Mouse (Mus musculus): ENCODE data around the gene Sgpp1.

Sgpp1 gene

DNA sequence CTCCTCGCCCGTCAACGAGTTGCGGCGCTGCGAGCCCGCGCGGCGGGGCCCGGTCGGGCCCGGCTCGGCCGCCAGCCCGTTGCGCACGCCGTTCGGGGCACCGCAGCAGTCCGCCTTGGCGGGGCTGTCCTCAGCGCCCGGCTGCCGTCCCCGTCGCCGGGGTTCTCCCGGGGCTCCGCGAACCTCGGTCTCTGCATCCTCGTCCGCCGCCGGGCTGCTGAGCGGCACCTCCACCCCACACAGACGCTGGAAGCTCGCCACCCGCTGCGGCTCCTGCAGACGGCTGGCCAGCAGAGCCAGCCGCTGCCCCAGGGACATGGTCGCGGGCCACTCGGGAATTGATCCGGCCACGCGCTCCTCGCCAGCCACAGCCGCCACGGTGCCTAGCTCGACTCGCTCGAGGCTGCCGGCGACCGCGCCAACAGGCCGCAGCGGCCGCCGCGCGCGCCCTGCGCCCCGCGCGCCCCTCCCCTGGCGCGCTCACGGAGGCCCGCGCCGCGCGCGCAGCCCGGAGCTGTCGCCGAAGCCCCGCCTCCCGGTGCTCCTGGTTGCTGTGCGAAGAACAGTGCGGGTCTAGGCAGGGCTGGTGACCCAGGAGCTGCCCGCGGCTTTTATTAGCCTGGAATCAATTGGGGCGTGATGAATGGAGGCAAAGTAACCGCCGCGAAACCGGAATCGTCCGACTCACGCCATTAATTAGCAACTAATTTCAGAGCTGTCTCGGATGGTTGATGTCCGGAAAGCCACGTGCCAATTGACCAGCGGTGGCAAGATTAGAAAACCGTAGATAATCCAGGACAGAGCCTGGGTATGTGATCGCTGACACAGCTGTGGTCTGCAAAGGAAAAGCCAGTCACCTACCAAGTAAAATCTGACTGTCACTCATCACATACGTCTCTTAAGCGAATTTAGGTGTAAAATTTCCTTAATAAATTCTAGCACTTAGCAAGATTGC, at the start of gene Sgpp1:
Gene Sgpp1 (minus strand): TSS at position 484 of the 955 bp plus-strand sequence.
- peak; percentile 27 for DNase-seq (ENCODE audit: low read depth)

DNA sequence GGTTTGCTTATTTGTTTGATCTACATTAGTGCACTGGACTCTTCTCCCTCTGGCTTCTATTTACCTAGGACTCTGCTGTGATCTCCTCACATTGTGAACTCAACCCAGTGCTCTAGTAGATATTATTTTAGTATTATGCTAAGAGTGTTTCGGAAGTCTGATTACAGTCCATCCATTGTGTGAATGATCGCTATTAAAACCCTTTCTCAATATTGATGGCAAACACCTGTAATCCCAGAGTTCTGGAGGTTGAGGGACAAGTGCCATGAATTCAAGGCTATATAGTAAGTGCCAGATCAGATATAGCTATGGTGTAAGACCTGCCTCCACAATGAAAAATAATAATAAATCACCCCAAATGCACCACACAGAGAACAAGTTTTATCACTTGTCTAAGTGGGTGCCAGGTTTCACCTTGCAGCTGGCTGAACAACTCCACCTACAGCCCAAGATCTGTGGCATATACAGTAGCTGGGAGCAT, 48.8 kb upstream of the Sgpp1 start:
- DNase-seq (ENCODE audit: low read depth), result no peak

DNA sequence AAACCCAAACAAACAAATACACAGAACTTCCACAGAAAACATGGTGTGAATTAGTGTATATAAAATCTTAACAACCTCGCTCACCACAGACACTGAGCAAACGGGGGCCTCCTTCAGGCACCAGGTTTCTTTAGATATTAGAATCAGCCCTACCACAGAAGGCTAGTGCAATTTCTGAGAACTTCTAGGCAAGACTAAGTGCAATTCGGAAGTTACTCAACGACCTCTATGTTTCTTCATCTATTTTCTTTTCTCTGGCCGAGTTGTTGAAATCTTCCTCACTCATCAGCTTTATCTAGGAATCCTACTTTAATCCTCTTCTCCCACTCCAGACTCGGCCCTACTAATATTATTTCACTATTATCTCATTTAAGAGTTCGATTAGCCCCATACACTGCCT, 46.5 kb upstream of the Sgpp1 start:
- no peak for DNase-seq (ENCODE audit: low read depth)

DNA sequence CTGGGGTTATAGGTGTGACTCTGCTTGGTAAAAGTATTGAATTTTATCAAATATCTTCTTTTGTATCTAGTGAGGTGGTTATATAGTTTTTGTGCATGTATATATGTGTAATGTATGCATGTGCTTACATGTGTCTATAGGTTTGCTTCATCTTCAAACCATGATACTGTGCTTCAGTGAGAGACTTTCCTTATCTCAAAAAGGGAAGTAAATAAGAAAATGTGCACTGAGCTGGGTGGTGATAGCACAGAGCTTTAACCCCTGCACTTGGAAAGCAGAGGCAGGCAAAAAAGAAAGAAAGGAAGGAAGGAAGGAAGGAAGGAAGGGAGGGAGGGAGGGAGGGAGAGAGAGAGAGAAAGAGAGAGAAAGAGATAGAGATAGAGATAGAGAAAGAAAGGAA, 45.9 kb upstream of the Sgpp1 start:
- no peak for DNase-seq (ENCODE audit: low read depth)

DNA sequence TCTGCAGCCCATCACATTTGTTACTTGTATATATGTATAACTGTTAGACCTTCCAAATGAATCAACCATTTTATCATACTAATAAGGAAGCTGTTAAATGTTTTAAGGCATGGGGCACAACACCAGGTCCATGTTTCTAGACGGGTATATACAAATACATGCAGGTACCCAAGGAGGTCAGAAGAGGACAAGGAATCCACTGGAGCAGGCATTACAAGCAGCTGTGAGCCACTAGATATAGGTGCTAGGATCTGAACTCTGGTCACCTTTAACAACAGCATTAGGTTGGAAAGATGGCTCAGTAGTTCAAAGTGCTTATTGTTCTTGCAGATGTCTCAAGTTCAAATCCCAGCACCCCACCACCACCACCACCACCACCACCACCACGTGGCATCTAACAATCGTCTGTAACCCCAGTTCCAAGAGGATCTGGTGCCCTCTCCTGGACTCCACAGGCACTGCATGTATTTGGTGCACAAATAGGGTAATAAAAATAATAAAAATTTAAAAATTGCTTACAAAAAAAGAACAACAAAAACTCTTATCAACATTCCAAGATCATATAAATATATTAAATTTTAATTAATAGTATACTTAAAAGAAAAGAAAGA, 37.0 kb upstream of the Sgpp1 start:
- peak; percentile 20 for DNase-seq (ENCODE audit: low read depth)

DNA sequence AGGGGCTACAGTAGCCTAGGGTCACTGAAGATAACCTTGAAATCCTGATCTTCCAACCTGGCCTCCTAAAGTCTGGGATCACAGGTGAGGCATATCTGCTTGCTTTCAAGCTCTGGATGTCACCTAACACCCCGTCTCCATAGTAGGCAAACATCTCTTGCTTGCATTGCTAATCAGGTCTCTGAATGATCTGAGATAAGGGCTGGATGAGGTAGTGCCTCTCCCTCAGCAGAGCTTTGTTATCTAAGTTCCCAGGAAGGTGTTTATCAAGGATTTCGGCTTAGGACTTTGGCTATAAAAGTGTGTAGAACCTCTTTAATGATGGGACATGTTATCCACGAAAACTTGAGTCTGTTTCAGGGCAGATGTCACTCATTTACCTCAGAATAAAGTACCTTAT, 35.9 kb upstream of the Sgpp1 start:
- no peak for DNase-seq (ENCODE audit: low read depth)

DNA sequence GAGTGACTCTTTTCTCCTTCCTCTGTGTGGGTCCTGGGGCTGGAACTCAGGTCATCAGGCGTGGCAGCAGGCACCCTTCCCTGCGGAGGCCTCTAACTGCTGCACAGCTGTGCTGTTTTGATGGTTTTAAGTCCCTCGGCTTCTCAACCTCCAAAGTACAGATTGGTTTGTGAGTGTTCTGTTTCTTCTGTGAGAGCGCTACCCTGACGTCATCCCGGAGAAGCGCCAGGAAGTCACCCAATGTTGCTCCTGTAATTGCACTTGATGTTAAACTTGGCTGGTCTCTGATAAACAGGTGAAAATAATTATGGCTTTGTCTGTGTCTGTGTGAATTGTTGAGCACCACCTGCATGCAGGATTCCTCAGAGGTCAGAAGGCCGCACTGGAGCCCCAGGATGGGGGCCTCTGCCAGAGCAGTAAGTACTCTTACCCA, 31.4 kb upstream of the Sgpp1 start:
- DNase-seq (ENCODE audit: low read depth), result no peak

DNA sequence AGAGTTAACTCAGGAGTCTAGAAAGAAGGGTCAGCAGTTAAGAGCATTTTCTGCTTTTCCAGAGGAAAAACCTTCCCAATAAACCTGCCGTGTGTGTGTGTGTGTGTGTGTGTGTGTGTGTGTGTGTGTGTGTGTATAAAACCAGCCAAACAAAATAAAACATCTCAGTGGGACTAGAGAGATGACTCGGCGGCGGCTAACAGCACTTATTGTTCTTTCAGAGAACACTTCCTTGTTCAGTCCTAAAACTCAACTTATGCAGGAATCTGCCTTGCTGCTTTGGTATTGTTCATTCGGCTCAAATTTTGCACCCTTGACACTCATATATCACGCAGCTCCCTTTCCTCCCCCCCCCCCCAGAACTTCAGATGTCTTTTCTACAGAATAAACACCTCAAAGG, 30.9 kb upstream of the Sgpp1 start:
- no peak for DNase-seq (ENCODE audit: low read depth)

DNA sequence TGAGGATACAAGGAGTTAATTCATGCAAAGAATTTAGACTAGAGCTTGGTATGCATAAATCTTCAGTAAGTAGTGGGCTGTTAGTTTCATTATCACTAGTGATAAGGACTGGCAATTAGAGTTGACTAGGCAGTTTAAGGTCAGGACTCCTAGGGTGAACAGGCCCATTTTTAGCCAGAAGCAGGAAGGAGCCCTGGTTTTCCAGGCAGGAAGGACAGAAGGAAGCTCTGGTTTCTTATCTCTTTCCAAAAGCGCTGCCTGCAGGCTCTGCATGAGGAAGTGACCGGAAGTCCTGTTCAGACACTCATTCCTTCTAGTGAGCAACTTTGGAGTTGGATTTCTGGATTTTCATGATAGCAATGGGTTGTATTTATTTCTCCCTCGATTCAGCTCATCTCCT, 30.2 kb upstream of the Sgpp1 start:
- DNase-seq (ENCODE audit: low read depth), result no peak

DNA sequence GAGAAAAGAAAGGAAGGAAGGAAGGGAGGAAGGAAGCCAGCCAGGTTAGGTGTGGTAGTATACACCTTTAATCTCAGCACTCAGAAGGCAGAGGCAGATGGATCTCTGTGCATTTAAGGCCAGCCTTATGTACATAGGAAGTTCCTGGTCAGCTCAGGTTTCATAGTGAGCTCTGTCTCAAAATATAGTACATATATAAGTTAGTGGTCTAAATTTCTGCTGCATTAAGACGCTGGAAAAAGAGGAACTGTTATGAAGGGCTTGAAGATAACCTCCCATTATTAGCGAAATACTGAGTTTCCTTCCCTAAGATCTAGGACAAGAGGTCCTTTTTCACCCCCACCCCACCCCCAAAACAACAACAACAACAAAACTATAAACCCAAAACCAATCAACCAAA, 20.9 kb upstream of the Sgpp1 start:
- DNase-seq (ENCODE audit: low read depth), result no peak

DNA sequence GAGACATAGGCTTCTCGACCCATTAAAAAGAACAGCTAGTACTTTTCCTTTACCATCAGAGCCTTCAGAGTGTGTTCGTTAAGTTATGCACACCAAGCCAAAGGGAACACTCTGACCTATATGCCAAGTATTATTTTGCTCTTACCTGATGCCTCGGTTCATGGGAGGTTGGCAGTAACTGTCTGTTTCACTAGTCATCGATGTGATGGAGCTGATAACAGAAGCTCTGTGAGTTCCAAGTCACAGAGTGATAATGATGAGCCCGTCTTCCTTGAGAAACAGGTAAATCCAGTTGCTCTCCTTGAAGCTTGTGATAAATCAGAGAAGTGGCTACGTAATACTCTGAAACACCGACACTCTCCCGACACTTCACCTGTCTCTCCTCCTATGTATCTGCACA, 18.2 kb upstream of the Sgpp1 start:
- no peak for DNase-seq (ENCODE audit: low read depth)

DNA sequence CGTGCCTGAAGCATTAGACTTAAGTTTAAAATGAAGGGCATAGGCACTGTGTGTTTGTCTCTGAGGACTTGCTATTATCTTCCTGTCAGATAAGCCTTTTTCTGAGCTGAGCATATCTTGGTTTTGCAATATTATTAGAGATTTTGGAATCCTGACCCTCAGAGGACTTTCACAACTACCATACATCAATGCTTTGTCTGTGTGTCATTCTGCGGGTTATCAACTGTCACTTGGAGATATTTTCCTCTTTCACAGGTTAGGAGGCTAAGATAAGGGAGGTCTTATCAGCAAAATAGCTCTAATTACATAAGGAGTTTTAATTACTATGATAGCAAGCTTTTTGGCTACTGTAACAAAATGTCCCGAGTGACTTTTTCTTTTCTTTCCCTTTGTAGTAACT, 16.5 kb upstream of the Sgpp1 start:
- no peak for DNase-seq (ENCODE audit: low read depth)

DNA sequence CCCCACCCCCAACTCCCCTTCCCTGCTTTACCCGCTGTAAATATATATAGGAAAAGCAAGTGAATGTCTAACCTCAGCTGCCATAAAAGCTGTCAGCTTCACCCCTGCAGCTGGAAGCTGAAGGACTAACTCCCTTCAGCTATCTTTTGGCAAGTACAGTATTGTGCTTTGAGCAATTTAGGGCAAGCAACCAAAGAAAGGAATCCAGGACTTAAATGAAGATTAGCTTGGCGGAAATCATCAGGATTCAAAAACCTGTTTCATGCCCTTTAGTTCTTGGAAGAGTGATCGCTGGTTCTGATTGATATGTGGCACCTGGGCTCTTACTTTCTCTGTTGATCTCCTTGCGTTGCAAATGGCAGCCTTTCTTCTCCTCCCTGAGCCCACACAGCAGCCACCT, 13.0 kb upstream of the Sgpp1 start:
- no peak for DNase-seq (ENCODE audit: low read depth)

DNA sequence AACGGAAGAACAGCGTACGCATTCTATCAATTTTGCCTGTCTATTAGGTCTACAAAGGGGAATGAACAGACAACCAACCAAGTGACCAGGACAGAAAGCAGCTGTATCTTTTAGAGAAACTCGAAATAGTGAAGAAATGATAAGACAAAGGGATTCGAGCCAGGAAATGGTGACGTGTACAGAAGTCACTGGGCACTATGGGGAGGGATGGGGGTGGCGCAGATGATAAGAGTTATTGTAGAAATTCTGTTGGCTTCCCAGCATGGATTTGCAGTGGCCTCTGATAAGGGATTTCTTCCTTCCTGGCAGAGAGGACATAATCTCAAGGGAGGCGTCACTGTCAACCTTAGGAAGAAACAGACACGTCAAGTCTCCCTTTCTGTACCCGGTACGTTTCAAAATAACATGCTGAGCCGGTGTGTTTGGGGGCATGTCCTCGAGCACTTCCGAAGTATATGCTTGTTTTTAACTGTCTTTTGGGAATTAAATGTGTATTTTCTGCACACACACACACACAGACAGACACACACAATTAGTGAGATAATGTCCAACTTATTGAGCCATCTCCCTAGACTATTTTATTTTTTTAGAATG, 10.3 kb upstream of the Sgpp1 start:
- DNase-seq (ENCODE audit: low read depth), result no peak

DNA sequence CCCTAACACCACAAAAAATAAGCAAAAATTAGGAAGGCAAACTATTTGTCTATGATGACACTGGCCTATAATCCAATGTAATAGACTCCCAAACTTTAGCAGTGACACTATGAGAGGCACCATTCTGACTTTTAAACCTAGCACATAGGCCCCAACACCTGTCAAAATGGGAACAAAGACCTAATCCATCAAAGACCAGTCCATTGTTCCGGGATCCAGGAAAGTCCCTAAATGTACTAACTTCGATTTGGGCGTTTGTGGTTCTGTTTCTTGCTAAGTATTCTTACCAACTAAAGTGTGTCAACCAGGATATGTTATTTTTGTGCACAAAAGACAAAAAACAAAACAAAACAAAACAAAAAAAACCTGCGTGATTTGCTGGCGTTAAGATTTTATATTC, 6.6 kb upstream of the Sgpp1 start:
- DNase-seq (ENCODE audit: low read depth), result no peak

DNA sequence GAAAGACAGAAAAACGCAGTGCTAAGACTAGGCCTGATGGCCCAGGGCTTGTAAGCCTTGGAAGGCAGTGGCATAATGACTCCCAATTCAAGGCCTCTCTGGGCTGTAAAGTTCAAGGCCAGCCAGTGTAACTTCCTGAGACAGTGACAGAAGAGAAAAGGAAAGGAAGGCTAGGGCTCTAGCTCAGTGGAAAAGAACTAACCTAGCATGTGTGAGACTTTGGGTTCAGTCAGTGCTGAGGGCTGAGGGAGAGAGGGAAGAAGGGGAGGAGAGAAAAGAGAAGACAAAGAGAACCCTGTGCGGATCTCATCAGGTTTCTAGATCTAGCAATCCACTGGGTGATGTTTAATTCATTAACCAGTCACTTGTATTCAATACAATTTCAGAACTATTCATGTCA, 5.7 kb upstream of the Sgpp1 start:
- no peak for DNase-seq (ENCODE audit: low read depth)

DNA sequence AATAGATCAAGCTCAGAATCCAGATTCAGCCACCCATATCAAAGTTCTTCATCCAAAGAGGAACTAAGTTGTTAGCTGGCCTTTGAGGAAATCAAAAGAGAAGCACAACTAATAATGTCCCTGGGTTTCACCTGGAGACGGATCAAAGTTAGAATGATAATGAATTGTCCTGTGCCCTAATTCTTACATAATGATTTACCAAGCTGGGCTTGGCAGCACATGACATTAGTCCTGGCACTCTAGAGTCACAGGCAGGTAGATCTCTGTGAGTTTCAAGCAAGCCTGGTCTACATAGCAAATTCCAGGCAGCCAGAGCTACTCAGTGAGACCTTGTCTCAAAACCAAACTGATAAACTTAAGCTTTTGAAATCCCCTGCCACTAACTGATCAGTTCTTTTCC, 4.9 kb upstream of the Sgpp1 start:
- DNase-seq (ENCODE audit: low read depth), result no peak

DNA sequence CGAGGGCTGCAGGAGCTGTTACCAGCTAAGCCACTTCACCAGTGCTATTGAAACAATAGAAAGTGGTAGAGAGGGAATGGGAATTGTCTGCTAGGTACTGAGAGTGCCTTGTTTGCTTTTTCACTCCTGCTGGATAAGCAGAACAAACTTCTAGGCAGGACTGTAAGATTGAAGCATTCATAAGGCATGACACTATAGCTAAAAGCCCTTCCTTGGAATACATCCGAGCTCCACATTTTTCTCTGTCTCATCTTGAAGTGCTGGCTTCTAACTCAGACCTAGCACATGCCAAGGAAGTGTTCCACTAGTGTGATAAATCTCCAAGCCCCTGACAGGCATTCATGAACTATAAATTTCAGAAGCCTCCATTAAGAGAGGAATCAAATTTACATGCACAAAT, 4.1 kb upstream of the Sgpp1 start:
- no peak for DNase-seq (ENCODE audit: low read depth)

DNA sequence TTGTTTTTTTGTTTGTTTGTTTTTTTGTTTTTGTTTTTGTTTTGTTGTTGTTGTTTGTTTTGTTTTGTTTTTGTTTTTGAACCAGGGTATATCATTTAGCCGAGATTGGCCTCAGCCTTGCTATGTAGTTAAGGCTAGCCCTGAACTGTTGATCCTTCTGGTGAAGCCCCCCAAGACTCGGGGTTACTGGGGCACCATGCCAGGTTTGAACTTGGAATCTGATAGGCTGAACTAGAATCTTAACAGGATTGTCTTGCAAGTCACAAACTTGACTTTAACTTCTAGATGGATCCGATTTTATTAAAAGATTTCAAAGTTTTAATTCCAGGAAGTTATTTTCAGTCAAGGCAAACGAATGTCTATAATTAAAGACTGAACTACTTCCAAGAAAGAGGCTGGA, 767 bp upstream of the Sgpp1 start:
- DNase-seq (ENCODE audit: low read depth), result no peak

DNA sequence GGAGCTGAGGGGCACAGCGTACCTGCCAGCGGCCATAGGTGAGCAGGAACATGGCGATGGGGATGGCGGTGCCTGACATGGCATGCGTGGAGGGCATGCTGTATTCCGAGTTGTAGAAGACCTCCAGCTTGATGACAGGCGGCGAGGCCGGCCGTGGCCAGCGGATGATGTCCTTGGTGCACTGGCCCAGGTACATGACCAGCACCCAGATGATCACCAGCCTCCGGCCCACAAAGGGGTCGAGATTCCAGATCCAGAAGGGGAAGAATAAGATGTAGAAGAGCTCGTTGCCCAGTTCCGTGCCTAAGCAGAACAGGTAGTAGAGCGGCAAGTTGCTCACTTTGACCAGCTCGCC, 661 bp downstream of the Sgpp1 start:
- DNase-seq (ENCODE audit: low read depth), result peak; percentile 12

DNA sequence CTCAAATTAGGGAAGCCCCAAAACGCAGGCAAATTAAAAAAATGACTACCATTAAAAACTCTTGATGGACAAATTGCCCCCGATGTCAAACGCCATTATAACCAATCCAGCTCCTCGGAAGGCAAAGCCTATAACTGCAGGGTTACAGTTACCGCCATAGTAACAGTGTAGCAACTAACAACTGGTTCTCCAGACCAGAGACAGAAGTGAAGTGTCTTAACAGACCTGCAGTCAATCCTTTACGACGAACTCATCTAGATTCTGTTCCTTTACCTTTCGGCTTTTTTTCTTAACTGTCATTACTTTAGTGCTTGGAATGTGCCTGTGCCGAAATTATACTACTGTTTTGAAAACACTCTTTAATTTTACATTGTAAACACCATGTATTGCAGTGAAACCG, 1.4 kb downstream of the Sgpp1 start:
- peak; percentile 10 for DNase-seq (ENCODE audit: low read depth)

DNA sequence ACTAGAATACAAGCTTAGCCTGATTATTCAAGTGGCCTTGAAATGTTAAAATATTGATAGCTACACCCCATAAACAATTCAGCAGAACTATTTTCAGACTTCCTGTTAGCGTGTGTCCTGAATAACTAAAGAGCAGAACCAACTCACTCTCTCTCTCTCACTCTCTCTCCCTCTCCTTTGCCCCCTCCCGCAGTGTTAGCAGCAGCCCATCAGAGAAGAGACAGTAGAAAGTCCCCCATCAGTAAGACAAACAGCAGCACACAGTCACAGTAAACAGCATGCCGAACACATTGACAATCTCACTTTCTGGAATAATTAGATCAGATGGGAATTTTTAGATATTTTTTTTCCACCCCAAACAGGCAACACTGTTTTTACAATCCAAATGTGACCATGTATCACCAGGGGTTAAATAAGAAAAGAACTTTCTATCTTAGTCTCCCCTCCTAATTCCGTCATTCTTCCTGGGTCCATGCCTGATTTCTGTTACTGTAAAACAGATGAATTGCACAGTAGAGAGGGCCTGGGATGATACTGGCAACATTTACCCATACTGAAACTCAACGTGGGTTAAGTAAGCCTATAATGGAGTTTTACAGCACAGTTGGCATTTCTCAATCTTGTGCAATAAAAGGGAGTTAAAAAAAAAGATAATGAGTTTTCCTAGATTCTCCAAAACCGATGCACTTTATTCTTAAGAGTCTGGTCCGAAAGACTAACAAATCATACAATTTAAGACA, 2.0 kb downstream of the Sgpp1 start:
- DNase-seq (ENCODE audit: low read depth), result no peak

Measured in fibroblast of lung, adult 2 months (primary cell).